Mouse (Mus musculus) small intestine, adult 10 weeks (tissue): ENCODE data around the gene Hmgcll1. TPM values are rescaled to one million over a fixed set of nuclear protein-coding genes. Genes with fewer than 3 reads are reported as not detected.

ENCODE experiments used
- polyA plus RNA-seq: library from polyadenylated mRNA; stranded (reverse); fragments of 350-450 nt; fragmentation: Illumina TruSeq; extraction: RNeasy Lipid Tissue Mini Kit (QIAGEN cat#74804); gene quantifications from one replicate; pipeline ENCODE4 v1.2.3, GENCODE M21; 2014; ENCODE audit warnings: low replicate concordance

The Hmgcll1 gene
- polyA plus RNA-seq, result 0.93 TPM

DNA sequence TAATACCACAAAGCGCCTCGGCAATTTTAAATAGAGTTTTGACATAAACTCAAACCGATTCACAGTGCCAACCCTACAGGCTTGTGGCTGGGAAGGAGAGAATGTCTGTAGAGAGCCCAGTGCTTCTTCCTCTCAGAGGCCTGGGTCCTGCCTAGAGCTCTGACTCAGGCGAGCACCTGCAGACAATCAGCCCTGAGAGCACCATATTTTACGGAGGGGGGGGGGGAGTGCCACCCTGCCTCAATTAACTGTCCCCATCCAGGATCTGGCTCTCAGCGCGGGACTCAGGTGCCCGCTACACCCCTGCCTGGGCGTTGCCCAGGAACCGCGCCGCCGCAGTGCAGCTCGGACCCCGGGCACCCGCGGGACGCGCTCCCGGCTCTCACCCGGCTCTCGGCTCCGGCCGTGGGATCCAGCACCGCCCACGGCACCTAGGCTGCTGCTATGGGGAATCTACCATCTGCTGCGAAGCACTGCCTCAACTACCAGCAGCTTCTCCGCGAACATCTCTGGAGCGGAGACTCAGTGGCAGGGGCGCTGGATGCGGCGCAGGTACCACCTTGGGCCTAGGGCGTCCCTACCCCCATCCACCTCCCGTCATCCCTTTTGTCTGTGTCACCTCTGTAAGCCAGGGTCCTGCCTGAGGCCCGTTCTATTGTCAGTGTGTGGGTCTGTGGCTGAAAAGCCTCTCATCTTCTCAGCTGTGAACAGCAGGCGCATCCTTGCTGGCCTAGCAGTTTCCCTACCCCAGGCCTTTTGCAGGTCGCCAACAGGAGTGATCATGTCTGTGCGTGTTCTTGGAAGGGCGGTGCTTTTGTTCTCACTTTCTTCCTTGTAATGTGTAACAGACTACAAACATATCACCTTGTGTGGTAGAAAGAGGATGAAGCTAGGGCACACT lies at the start of gene Hmgcll1:
Hmgcll1 (plus strand) TSS at position 225 of the 901 bp plus-strand sequence.

Other genes with a start within 250 kb of the Hmgcll1 start
- gene Bmp5, start 239.5 kb upstream of the Hmgcll1 start, polyA plus RNA-seq, result 49.3 TPM
- not detected for gene Gfral, start 198.8 kb downstream of the Hmgcll1 start, polyA plus RNA-seq